Comparison of ENCODE assay signal across 8 mouse cellular contexts in genomic region chr15:79402836-79403762, GRCm38 (mm10). TPM values are rescaled to one million over a fixed set of nuclear protein-coding genes. Genes with fewer than 3 reads are reported as not detected.
DNase-seq lines count a peak whose midpoint lies in the region; ATAC-seq and TF ChIP-seq lines count a peak whose summit lies in the region.

Gene Tmem184b, minus strand, starts transcription at chr15:79403569.

- TF ChIP-seq EP300 in liver, postnatal 0 days (IDR thresholded peaks at IDR 0.05; ENCODE audit: low read depth) = peak; percentile 8; the same call in 1 of the 2 replicates

- no peaks in the 10 kb centered on the region for H3K9me3 ChIP-seq in ES-E14 (ENCODE audit: control insufficient read depth, insufficient read depth, low read depth, low read length)
- H3K9me3 ChIP-seq in forebrain, embryonic 15.5 days = no peaks in the 10 kb centered on the region
- H3K9me3 ChIP-seq in liver, postnatal 0 days (ENCODE audit: low read length) = no peaks in the 10 kb centered on the region
- no peaks in the 10 kb centered on the region for H3K9me3 ChIP-seq in neural tube, embryonic 14.5 days (ENCODE audit: control insufficient read depth, low read length)

- in situ Hi-C loops in ES-E14 (cut with MboI; ENCODE audit: low sequenced_read_pairs in 2 of 2, unreplicated experiment in 2 of 2) = no loop called here

- peak; percentile 62; the same call in 1 of the 2 replicates for TF ChIP-seq POLR2A in testis, adult 2 months (IDR thresholded peaks at IDR 0.05; ENCODE audit: control insufficient read depth, low read depth, low read length)

- DNase-seq in ES-E14 (ENCODE audit: low read depth, low spot score) = no peak
- DNase-seq in cerebellum, adult 11-12 months = peak; percentile 86
- DNase-seq in heart, postnatal 14 days = peak; percentile 94 to 95
- DNase-seq in layer of hippocampus, adult 11-12 months (ENCODE audit: low spot score) = peak; percentile 87
- DNase-seq in liver, postnatal 0 days = peak; percentile 87

- peak within 1 kb of the TSS; percentile 82 for H3K9ac ChIP-seq in ES-E14 (ENCODE audit: insufficient read depth, low read depth, low read length, poor library complexity, severe bottlenecking)
- peak within 1 kb of the TSS; percentile 96 for H3K9ac ChIP-seq in forebrain, embryonic 15.5 days (replicated peaks)
- H3K9ac ChIP-seq in liver, postnatal 0 days (replicated peaks) = peak within 1 kb of the TSS; percentile 73
- H3K9ac ChIP-seq in neural tube, embryonic 14.5 days (replicated peaks; ENCODE audit: low read depth, low read length) = peak within 1 kb of the TSS; percentile 95

- peak within 1 kb of the TSS; percentile 86 for H3K4me2 ChIP-seq in forebrain, embryonic 15.5 days (replicated peaks)
- peak within 1 kb of the TSS; percentile 95 for H3K4me2 ChIP-seq in liver, postnatal 0 days (ENCODE audit: low read depth, low read length)
- H3K4me2 ChIP-seq in neural tube, embryonic 14.5 days (ENCODE audit: low read depth, low read length) = peak within 1 kb of the TSS; percentile 86

- H3K4me1 ChIP-seq in ES-E14 (ENCODE audit: control insufficient read depth in 2 of 2, insufficient read depth in 2 of 2, low read length in 2 of 2, poor library complexity in 1 of 2) = peaks cover 5 to 29% of the 10 kb centered on the region in 2 experiments
- peaks cover 32% of the 10 kb centered on the region for H3K4me1 ChIP-seq in forebrain, embryonic 15.5 days
- H3K4me1 ChIP-seq in liver, postnatal 0 days (ENCODE audit: insufficient read depth) = peaks cover 24% of the 10 kb centered on the region
- peaks cover 37% of the 10 kb centered on the region for H3K4me1 ChIP-seq in neural tube, embryonic 14.5 days (ENCODE audit: control insufficient read depth, insufficient read depth, low read length)
- peaks cover 14% of the 10 kb centered on the region for H3K4me1 ChIP-seq in testis, adult 2 months (ENCODE audit: control insufficient read depth, insufficient read depth, low read length)

- H3K4me3 ChIP-seq in ES-E14 (ENCODE audit: insufficient read depth in 1 of 2, low read depth in 1 of 2, low read length in 2 of 2, poor library complexity in 1 of 2, severe bottlenecking in 1 of 2) = peak within 1 kb of the TSS; percentile 91 to 95
- peak within 1 kb of the TSS; percentile 95 for H3K4me3 ChIP-seq in forebrain, embryonic 15.5 days
- peak within 1 kb of the TSS; percentile 79 for H3K4me3 ChIP-seq in liver, postnatal 0 days (ENCODE audit: low read depth, low read length)
- peak within 1 kb of the TSS; percentile 98 for H3K4me3 ChIP-seq in neural tube, embryonic 14.5 days (ENCODE audit: low read depth, low read length)
- H3K4me3 ChIP-seq in testis, adult 2 months (ENCODE audit: control insufficient read depth, low read depth, low read length) = peak within 1 kb of the TSS; percentile 87

- intact Hi-C loops in heart, postnatal 14 days (cut with DNase I) = loop anchor here (5.0 kb wide), 1 partner anchor 34 kb away; no protein-coding TSS in a partner anchor

- H3K27ac ChIP-seq in ES-E14 (ENCODE audit: insufficient read depth, low read depth, low read length, poor library complexity, severe bottlenecking) = peak within 1 kb of the TSS; percentile 15; the same call in 1 of the 2 replicates
- peak within 1 kb of the TSS; percentile 80 for H3K27ac ChIP-seq in forebrain, embryonic 15.5 days (replicated peaks)
- peak within 1 kb of the TSS; percentile 7 for H3K27ac ChIP-seq in liver, postnatal 0 days (ENCODE audit: low read depth)
- H3K27ac ChIP-seq in neural tube, embryonic 14.5 days (ENCODE audit: low read depth, low read length) = peak within 1 kb of the TSS; percentile 72
- peak within 1 kb of the TSS; percentile 34 for H3K27ac ChIP-seq in testis, adult 2 months (ENCODE audit: control insufficient read depth, insufficient read depth, low read depth, low read length)

- no peaks in the 10 kb centered on the region; the same call in 1 of the 2 replicates for H3K27me3 ChIP-seq in forebrain, embryonic 15.5 days
- no peaks in the 10 kb centered on the region for H3K27me3 ChIP-seq in liver, postnatal 0 days (ENCODE audit: insufficient read depth, low read length)
- no peaks in the 10 kb centered on the region for H3K27me3 ChIP-seq in neural tube, embryonic 14.5 days (ENCODE audit: control insufficient read depth, insufficient read depth, low read length)
- H3K27me3 ChIP-seq in testis, adult 2 months (ENCODE audit: control insufficient read depth, insufficient read depth, low read length) = no peaks in the 10 kb centered on the region

- ATAC-seq in forebrain, embryonic 15.5 days (replicated peaks) = peak; percentile 93
- ATAC-seq in liver, postnatal 0 days = peak; percentile 94
- ATAC-seq in neural tube, embryonic 14.5 days (ENCODE audit: low read depth) = peak; percentile 87

- H3K36me3 ChIP-seq in ES-E14 (ENCODE audit: control insufficient read depth, insufficient read depth, low read length, poor library complexity, severe bottlenecking) = no peaks in the 10 kb centered on the region
- H3K36me3 ChIP-seq in forebrain, embryonic 15.5 days = no peaks in the 10 kb centered on the region
- no peaks in the 10 kb centered on the region for H3K36me3 ChIP-seq in liver, postnatal 0 days (replicated peaks; ENCODE audit: insufficient read depth, low read length)
- H3K36me3 ChIP-seq in neural tube, embryonic 14.5 days (ENCODE audit: control insufficient read depth, insufficient read depth, low read length) = no peaks in the 10 kb centered on the region
- no peaks in the 10 kb centered on the region for H3K36me3 ChIP-seq in testis, adult 2 months (ENCODE audit: control insufficient read depth, insufficient read depth, low read length)

- no peak for TF ChIP-seq CTCF in liver, postnatal 0 days (IDR thresholded peaks at IDR 0.05; ENCODE audit: low read depth)
- no peak for TF ChIP-seq CTCF in testis, adult 2 months (IDR thresholded peaks at IDR 0.05; ENCODE audit: control insufficient read depth, insufficient read depth, insufficient replicate concordance, low read depth, low read length)

- under 1% methylated on average over 77 of the region's 90 CpGs for WGBS in forebrain, embryonic 15.5 days
- 2% methylated on average over 59 of the region's 90 CpGs for WGBS in liver, postnatal 0 days (ENCODE audit: insufficient replicate concordance)
- under 1% methylated on average over 89 of the region's 90 CpGs for WGBS in neural tube, embryonic 14.5 days

TF ChIP-seq in ES-E14, 5 proteins besides CTCF, POLR2A, EP300 and RAD21:
- TF ChIP-seq HCFC1 (IDR thresholded peaks at IDR 0.05; ENCODE audit: borderline replicate concordance, insufficient read depth, low read length) (no peak; the same call in 1 of the 2 replicates), MAFK (IDR thresholded peaks at IDR 0.05; ENCODE audit: insufficient read depth, low read depth, low read length) (no peak), CHD2 (IDR thresholded peaks at IDR 0.05; ENCODE audit: low read depth, low read length) (no peak), ZC3H11A (IDR thresholded peaks at IDR 0.05; ENCODE audit: borderline replicate concordance, low read depth, low read length) (no peak), ZNF384 (IDR thresholded peaks at IDR 0.05; ENCODE audit: low read depth, low read length) (no peak)
TF ChIP-seq in ES-E14: peak in this region for 0.

RNA-seq across cellular contexts. Expression of gene Tmem184b, which starts in this region (rescaled TPM):
- 40.6 and 51.7 TPM in 2 replicates for total RNA-seq in ES-E14 (2012; rRNA removed)
- polyA plus RNA-seq in forebrain, embryonic 15.5 days (2015; fragmentation: Nextera tagmentation; extraction: Ambion mirVana) = 37.5 and 40.8 TPM in 2 replicates
- 10 to 100 TPM; 52.8 to 55.6 TPM for total RNA-seq in heart, postnatal 14 days (2021)
- polyA plus RNA-seq in liver, postnatal 0 days (2015; fragmentation: Nextera tagmentation; extraction: Ambion mirVana) = 6.6 and 8.4 TPM in 2 replicates
- 31.2 and 37.8 TPM in 2 replicates for polyA plus RNA-seq in neural tube, embryonic 14.5 days (2014; fragmentation: Nextera tagmentation; extraction: Ambion mirVana)
- 9.7 and 11.8 TPM in 2 replicates for polyA plus RNA-seq in testis, adult 2 months (2012; rRNA removed)

Comparison
In these comparisons a context has a peak if more than half of its experiments do, and no peak if none do; other contexts are left out.
1. H3K27ac ChIP-seq: peak in every context shown above with its lines; median percentile 80 in forebrain, embryonic 15.5 days; 72 in neural tube, embryonic 14.5 days; 34 in testis, adult 2 months; 15 in ES-E14; 7 in liver, postnatal 0 days.